Mouse (Mus musculus): ENCODE measurements around the gene Ppy.

DNA sequence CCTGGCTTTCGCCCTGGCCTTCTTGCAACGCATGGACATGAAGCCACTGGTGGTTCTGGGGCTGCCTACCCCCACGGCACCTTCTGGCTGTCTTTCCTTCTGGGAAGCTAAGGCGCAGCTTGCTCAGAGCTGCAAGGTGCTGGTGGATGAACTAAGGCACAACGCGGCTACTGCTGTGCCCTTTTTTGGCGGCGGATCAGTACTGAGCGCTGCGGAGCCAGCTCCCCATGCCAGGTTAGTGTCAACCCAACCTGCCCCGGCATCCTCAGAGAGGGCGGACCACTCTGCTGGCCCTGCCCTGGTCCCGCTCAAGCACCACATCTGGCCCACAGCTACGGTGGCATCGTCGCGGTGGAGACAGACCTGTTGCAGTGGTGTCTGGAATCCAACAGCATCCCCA lies 45.4 kb upstream of the Ppy start:
- no peak for TF ChIP-seq POLR2A (IDR thresholded peaks at IDR 0.05; ENCODE audit: insufficient read depth, low read depth, low read length)
- TF ChIP-seq CTCF (IDR thresholded peaks at IDR 0.05; ENCODE audit: insufficient read depth, low read depth, low read length): no peak
